Mouse (Mus musculus): ENCODE measurements at regions not wholly inside any gene's neighbourhood (a gene's known extent, or its start where the extent isn't known, plus 50 kb on each side); places are given as distances from the start of the nearest gene placed in this dataset.

DNA sequence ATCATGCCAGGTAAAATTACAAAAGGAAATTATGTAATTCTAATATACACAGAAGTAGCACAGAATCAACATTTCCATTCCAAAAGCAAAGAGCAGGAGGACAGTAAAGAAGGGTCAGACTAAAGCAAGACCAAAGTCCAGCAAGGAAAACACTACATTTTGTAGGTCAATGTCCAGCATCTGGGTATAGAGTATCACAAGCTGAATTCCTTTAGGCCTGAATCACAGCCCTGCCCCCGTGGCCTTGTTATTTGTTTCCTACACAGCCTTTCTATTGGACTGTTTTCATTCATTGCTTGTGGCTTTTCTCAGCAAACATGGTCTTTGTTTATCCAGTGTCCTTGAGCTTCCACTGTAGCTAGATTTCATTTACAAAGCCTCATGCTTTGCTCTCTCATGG, 60.4 kb upstream of the Bod1l start:
- Histone ChIP-seq H3K27me3 (no peaks in the 10 kb centered on the region), H3K4me2 (no peak overlapping the region), H3K9me3 (replicated peaks) (no peaks in the 10 kb centered on the region), H3K4me1 (replicated peaks) (no peaks in the 10 kb centered on the region), H3K27ac (replicated peaks) (no peak overlapping the region), H3K36me3 (replicated peaks) (no peaks in the 10 kb centered on the region), H3K9ac (no peak overlapping the region), H3K4me3 (replicated peaks) (no peak overlapping the region)
- 32% methylated on average over 1 of the region's 1 CpGs for WGBS (ENCODE audit: insufficient replicate concordance)
- ATAC-seq (ENCODE audit: insufficient read depth): peak; percentile 40; the same call in 1 of the 2 replicates

DNA sequence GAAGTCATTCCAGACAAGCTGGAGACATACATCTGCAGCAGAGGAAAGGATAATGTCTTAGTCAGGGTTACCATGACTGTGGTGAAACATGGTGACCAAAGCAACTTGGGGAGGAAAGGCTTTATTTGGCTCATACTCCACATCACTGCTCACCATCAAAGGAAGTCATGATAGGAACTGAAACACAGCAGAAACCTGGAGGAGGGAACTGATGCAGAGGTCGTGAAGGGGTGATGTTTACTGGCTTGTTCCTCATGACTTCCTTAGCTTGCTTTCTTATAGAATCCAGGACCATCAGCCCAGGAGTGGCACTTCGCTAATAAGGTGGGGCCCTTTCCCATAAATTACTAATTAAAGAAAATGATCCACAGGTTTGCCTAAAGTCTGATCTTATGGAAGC, 55.1 kb upstream of the Bod1l start:
- no peak overlapping the region for H3K4me3 ChIP-seq (replicated peaks)
- no peaks in the 10 kb centered on the region for H3K4me1 ChIP-seq (replicated peaks)
- 34% methylated on average over 2 of the region's 2 CpGs for WGBS (ENCODE audit: insufficient replicate concordance)
- no peaks in the 10 kb centered on the region for H3K27me3 ChIP-seq
- ATAC-seq (ENCODE audit: insufficient read depth): no peak
- no peak overlapping the region for H3K27ac ChIP-seq (replicated peaks)
- H3K9ac ChIP-seq: no peak overlapping the region
- H3K4me2 ChIP-seq: no peak overlapping the region
- no peaks in the 10 kb centered on the region for H3K9me3 ChIP-seq (replicated peaks)
- H3K36me3 ChIP-seq (replicated peaks): no peaks in the 10 kb centered on the region

DNA sequence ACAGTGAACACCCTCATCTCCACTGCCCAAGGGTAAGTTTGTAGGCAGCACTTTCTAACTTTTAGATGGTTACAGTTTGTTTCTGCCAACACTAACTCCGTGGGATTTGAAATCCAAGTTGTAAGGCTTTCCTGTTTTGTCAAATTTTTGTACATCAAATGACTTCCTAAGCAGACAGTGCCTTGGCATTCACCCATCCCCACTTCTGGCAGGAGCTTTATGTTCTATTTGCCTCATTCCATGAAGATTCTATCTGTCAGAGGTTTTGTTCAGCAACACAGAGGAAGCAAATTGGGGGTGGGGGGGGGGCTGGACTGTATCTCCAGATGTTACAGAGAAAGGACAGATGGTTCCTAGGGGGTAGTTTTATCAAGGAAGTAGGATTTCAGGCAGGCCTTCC, 54.6 kb upstream of the Bod1l start:
- Histone ChIP-seq H3K9me3 (replicated peaks) (no peaks in the 10 kb centered on the region), H3K27ac (replicated peaks) (no peak overlapping the region), H3K36me3 (replicated peaks) (no peaks in the 10 kb centered on the region), H3K4me1 (replicated peaks) (no peaks in the 10 kb centered on the region), H3K4me2 (no peak overlapping the region), H3K9ac (no peak overlapping the region), H3K4me3 (replicated peaks) (no peak overlapping the region), H3K27me3 (no peaks in the 10 kb centered on the region)
- ATAC-seq (ENCODE audit: insufficient read depth): no peak
- 46% methylated on average over 1 of the region's 1 CpGs for WGBS (ENCODE audit: insufficient replicate concordance)

Data from liver, embryonic 15.5 days (tissue).